Mouse (Mus musculus) kidney, embryonic 14.5 days (tissue): ENCODE measurements around the gene Dkk3. TPM values are rescaled to one million over a fixed set of nuclear protein-coding genes. Genes with fewer than 3 reads are reported as not detected.
A peak's percentile ranks its signal among the peaks of the same experiment; 100 is the strongest.

Experiments
- ATAC-seq: fragments of 200-750 bp; cut with Nextera tagmentation; 2 replicates; pipeline ENCODE4 v1.8.0; 2017; ENCODE audit warnings: moderate number of reproducible peaks, mild to moderate bottlenecking, moderate TSS enrichment, moderate library complexity; ENCODE audit not compliant: low FRiP score, low TSS enrichment
- H3K27ac ChIP-seq: fragments of 300-500 bp; sonication (generic); 2 replicates; pipeline ENCODE4 v1.5.1; 2014; ENCODE audit warnings: low read depth, mild to moderate bottlenecking, low read length, moderate library complexity, mixed read lengths
- H3K27me3 ChIP-seq: fragments of 300-500 bp; sonication (generic); 2 replicates; pipeline ENCODE4 v1.6.1; 2014; ENCODE audit warnings: mild to moderate bottlenecking, low read length; ENCODE audit not compliant: control insufficient read depth, insufficient read depth
- H3K36me3 ChIP-seq: fragments of 300-500 bp; sonication (generic); 2 replicates; pipeline ENCODE4 v1.6.1; 2014; ENCODE audit warnings: low read length, mixed read lengths; ENCODE audit not compliant: control insufficient read depth, insufficient read depth
- H3K4me1 ChIP-seq: fragments of 300-500 bp; sonication (generic); 2 replicates; pipeline ENCODE4 v1.6.1; 2014; ENCODE audit warnings: low read length, mixed read lengths; ENCODE audit not compliant: control insufficient read depth, insufficient read depth
- H3K4me2 ChIP-seq: fragments of 300-500 bp; sonication (generic); replicated peaks from 2 replicates; pipeline ENCODE4 v1.6.1; 2014; ENCODE audit warnings: low read depth, mild to moderate bottlenecking, low read length
- H3K4me3 ChIP-seq: fragments of 300-500 bp; sonication (generic); 2 replicates; pipeline ENCODE4 v1.5.1; 2014; ENCODE audit warnings: mild to moderate bottlenecking, low read length
- H3K9ac ChIP-seq: fragments of 300-500 bp; sonication (generic); 2 replicates; pipeline ENCODE4 v1.6.1; 2014; ENCODE audit warnings: low read depth, mild to moderate bottlenecking, low read length, moderate library complexity
- H3K9me3 ChIP-seq: fragments of 300-500 bp; sonication (generic); 2 replicates; pipeline ENCODE4 v1.6.1; 2016; ENCODE audit warnings: low read length; ENCODE audit not compliant: control insufficient read depth
- WGBS: fragments of 180-500 bp; shearing (Covaris S2); extraction: QIAGEN DNeasy Blood & Tissue Kit; methylation state at CpG from one replicate; pipeline ENCODE4 v1.1.7; 2014; 5-methylcytosine and 5-hydroxymethylcytosine counted together
- polyA plus RNA-seq: library from polyadenylated mRNA; unstranded; fragments of >200 nt; fragmentation: Nextera tagmentation; extraction: Ambion mirVana; gene quantifications from 2 replicates; pipeline ENCODE4 v1.2.1, GENCODE M21; 2014

Dkk3 gene
- polyA plus RNA-seq: 9.3 and 14.9 TPM in 2 replicates

GRCm38 (mm10) chr7:112158942-112159341 is at the start of gene Dkk3:
Gene Dkk3, minus strand, starts transcription at chr7:112159057.
- peak; percentile 60 for ATAC-seq
- H3K27ac ChIP-seq: no peak within 1 kb of the TSS
- H3K4me2 ChIP-seq: peak within 1 kb of the TSS; percentile 62
- H3K4me3 ChIP-seq: peak within 1 kb of the TSS; percentile 44
- WGBS: 3% methylated on average over 21 of the region's 21 CpGs
- H3K4me1 ChIP-seq: peaks cover 23% of the 10 kb centered on the region
- peak within 1 kb of the TSS; percentile 51 for H3K9ac ChIP-seq
- H3K27me3 ChIP-seq: no peaks in the 10 kb centered on the region
- H3K9me3 ChIP-seq: no peaks in the 10 kb centered on the region
- H3K36me3 ChIP-seq: no peaks in the 10 kb centered on the region

- Histone ChIP-seq H3K9me3 (no peaks in the 10 kb centered on the region), H3K4me2 (no peak overlapping the region), H3K27me3 (no peaks in the 10 kb centered on the region), H3K4me1 (no peaks in the 10 kb centered on the region), H3K36me3 (no peaks in the 10 kb centered on the region), H3K27ac (no peak overlapping the region), H3K4me3 (no peak overlapping the region), H3K9ac (no peak overlapping the region)
- 94% methylated on average over 6 of the region's 6 CpGs for WGBS
- ATAC-seq: no peak
Observed at GRCm38 (mm10) chr7:112207717-112208116, 48.9 kb upstream of the Dkk3 start.

- H3K27ac ChIP-seq: no peak overlapping the region
- H3K4me1 ChIP-seq: no peaks in the 10 kb centered on the region; the same call in 1 of the 2 replicates
- H3K9ac ChIP-seq: no peak overlapping the region
- H3K27me3 ChIP-seq: no peaks in the 10 kb centered on the region
- H3K4me3 ChIP-seq: no peak overlapping the region
- H3K36me3 ChIP-seq: no peaks in the 10 kb centered on the region
- H3K9me3 ChIP-seq: no peaks in the 10 kb centered on the region
- ATAC-seq: no peak
- WGBS: 94% methylated on average over 6 of the region's 6 CpGs
- no peak overlapping the region for H3K4me2 ChIP-seq
Observed at GRCm38 (mm10) chr7:112205513-112205912, 46.7 kb upstream of the Dkk3 start.

- Histone ChIP-seq H3K9me3 (no peaks in the 10 kb centered on the region), H3K27ac (peak overlapping the region; percentile 0; the same call in 1 of the 2 replicates), H3K9ac (no peak overlapping the region), H3K27me3 (no peaks in the 10 kb centered on the region), H3K4me3 (no peak overlapping the region), H3K4me1 (no peaks in the 10 kb centered on the region; the same call in 1 of the 2 replicates), H3K36me3 (no peaks in the 10 kb centered on the region), H3K4me2 (no peak overlapping the region)
- 45% methylated on average over 6 of the region's 6 CpGs for WGBS
- ATAC-seq: no peak; the same call in 1 of the 2 replicates
Observed at GRCm38 (mm10) chr7:112204380-112204963, 45.6 kb upstream of the Dkk3 start.

GRCm38 (mm10) chr7:112203937-112204336 is 45.1 kb upstream of the Dkk3 start:
- H3K9me3 ChIP-seq: no peaks in the 10 kb centered on the region
- no peaks in the 10 kb centered on the region for H3K27me3 ChIP-seq
- no peak overlapping the region for H3K4me2 ChIP-seq
- H3K27ac ChIP-seq: no peak overlapping the region; the same call in 1 of the 2 replicates
- WGBS: 50% methylated on average over 5 of the region's 5 CpGs
- no peak for ATAC-seq
- H3K4me3 ChIP-seq: no peak overlapping the region
- no peaks in the 10 kb centered on the region for H3K36me3 ChIP-seq
- no peak overlapping the region for H3K9ac ChIP-seq
- no peaks in the 10 kb centered on the region; the same call in 1 of the 2 replicates for H3K4me1 ChIP-seq

GRCm38 (mm10) chr7:112202843-112203242 is 44.0 kb upstream of the Dkk3 start:
- no peaks in the 10 kb centered on the region for H3K36me3 ChIP-seq
- H3K4me1 ChIP-seq: no peaks in the 10 kb centered on the region; the same call in 1 of the 2 replicates
- H3K9ac ChIP-seq: no peak overlapping the region
- ATAC-seq: no peak
- H3K27me3 ChIP-seq: no peaks in the 10 kb centered on the region
- no peak overlapping the region for H3K4me3 ChIP-seq
- no peaks in the 10 kb centered on the region for H3K9me3 ChIP-seq
- 71% methylated on average over 5 of the region's 5 CpGs for WGBS
- H3K27ac ChIP-seq: peak overlapping the region; percentile 8; the same call in 1 of the 2 replicates
- no peak overlapping the region for H3K4me2 ChIP-seq

GRCm38 (mm10) chr7:112202194-112202593 is 43.3 kb upstream of the Dkk3 start:
- Histone ChIP-seq H3K27me3 (no peaks in the 10 kb centered on the region), H3K4me3 (no peak overlapping the region), H3K36me3 (no peaks in the 10 kb centered on the region), H3K4me2 (no peak overlapping the region), H3K4me1 (no peaks in the 10 kb centered on the region; the same call in 1 of the 2 replicates), H3K9ac (no peak overlapping the region), H3K27ac (peak overlapping the region; percentile 8; the same call in 1 of the 2 replicates), H3K9me3 (no peaks in the 10 kb centered on the region)
- 27% methylated on average over 4 of the region's 4 CpGs for WGBS
- ATAC-seq: peak; percentile 43; the same call in 1 of the 2 replicates

- Histone ChIP-seq H3K27me3 (no peaks in the 10 kb centered on the region), H3K4me1 (no peaks in the 10 kb centered on the region; the same call in 1 of the 2 replicates), H3K9me3 (no peaks in the 10 kb centered on the region), H3K4me3 (no peak overlapping the region), H3K27ac (no peak overlapping the region), H3K36me3 (no peaks in the 10 kb centered on the region), H3K4me2 (no peak overlapping the region), H3K9ac (no peak overlapping the region)
- no peak for ATAC-seq
- 51% methylated on average over 4 of the region's 4 CpGs for WGBS
Observed at GRCm38 (mm10) chr7:112200761-112201160, 41.9 kb upstream of the Dkk3 start.

- no peak overlapping the region for H3K4me3 ChIP-seq
- H3K9ac ChIP-seq: no peak overlapping the region
- H3K27ac ChIP-seq: no peak overlapping the region
- H3K4me2 ChIP-seq: no peak overlapping the region
- 77% methylated on average over 3 of the region's 3 CpGs for WGBS
- no peaks in the 10 kb centered on the region for H3K27me3 ChIP-seq
- H3K36me3 ChIP-seq: no peaks in the 10 kb centered on the region
- ATAC-seq: no peak
- H3K4me1 ChIP-seq: no peaks in the 10 kb centered on the region; the same call in 1 of the 2 replicates
- H3K9me3 ChIP-seq: no peaks in the 10 kb centered on the region
Observed at GRCm38 (mm10) chr7:112199343-112199742, 40.5 kb upstream of the Dkk3 start.
